Mouse (Mus musculus) heart, adult 2 months (tissue): ENCODE results near the gene Gm14295.
"Not testable (repeated sequence)": the region's sequence is repeated elsewhere in the genome, so short reads cannot be mapped to it uniquely, and the experiment has no call there.

Source experiments
- CTCF ChIP-seq: fragments of 200-600 bp; IDR thresholded peaks from 2 replicates; pipeline ENCODE4 v1.8.1; 2022; ENCODE audit warnings: antibody characterized with exemption, mild to moderate bottlenecking, moderate library complexity
- POLR2A ChIP-seq: fragments of 200-500 bp; IDR thresholded peaks from 2 replicates; pipeline ENCODE4 v1.6.1; 2011; ENCODE audit warnings: mild to moderate bottlenecking, low read depth, low read length, control low read depth; ENCODE audit not compliant: insufficient read depth

DNA sequence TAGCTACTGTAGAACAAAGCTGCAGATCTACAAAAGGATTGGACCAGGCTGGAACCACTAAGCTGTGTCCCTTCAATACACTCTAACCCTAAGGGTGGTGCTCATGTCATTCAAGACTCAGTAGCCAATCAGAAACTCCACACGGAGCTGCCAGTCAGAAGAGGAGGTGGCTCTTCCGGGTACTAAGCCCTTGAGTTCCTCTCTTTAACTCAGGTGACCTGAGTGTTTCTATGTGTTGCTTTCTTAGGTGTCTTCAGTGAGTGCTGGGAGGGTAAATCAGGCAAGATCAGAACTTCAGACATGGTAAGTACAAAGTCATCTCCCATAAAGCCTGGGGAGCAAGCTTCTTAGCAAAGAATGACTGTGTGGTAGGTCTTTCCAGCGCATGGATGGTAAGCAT lies 32.4 kb downstream of the Gm14295 start, which contains the start of gene Gm14408:
- TF ChIP-seq CTCF, POLR2A: not testable (repeated sequence)
